Mouse (Mus musculus): ENCODE results near the gene Wnt9a. TPM values are rescaled to one million over a fixed set of nuclear protein-coding genes. Genes with fewer than 3 reads are reported as not detected.

Wnt9a gene
- polyA plus RNA-seq (2015; fragmentation: Nextera tagmentation; extraction: Ambion mirVana): 7.0 and 8.5 TPM in 2 replicates

DNA sequence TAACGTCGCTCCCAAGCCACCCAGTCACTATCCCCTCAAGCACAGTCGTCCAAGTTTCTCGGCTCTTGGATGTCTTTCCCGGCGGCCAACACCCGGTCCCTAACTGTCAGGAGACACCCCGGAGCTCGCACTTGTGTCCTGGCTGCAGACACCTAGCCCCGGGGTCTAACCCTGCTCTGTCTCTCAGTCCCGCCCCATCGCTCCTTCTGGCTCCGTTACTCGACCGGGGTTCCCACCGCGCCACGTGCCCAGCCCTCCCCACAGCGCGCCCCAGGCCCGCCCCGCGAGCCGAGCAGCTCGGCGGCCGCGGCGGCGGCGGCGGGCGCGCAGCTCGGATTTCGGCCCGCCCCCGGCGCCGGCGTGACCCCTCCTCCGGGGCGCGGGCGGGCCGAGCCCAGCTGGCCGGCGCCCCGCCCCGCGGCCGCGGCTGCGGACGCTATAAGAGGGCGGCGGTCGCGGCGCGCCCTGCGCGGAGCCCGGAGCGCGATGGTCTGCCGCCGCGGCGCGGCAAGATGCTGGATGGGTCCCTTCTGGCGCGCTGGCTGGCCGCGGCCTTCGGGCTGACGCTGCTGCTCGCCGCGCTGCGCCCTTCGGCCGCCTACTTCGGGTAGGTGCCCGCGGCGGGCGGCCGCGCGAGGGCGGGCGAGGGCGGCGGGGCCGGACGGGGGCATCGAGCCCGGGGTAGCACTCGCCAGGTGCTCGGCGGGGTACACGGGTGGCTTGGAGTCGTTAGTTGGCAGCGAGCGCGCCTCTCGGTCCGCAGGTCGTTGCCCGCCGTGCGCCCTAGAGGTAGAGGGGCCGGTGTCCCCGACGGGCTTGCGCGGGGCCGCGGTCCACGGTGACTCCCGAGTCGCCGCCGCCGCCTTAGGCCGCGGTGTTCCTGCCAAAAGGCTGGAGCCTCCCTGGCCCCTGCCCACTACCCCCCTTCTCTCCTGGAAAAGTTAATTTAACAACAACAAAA, at the start of gene Wnt9a:
Gene Wnt9a (plus strand): TSS at position 468 of the 961 bp plus-strand sequence.
- WGBS: under 1% methylated on average over 111 of the region's 128 CpGs
- Histone ChIP-seq H3K9ac (peak within 1 kb of the TSS; percentile 60), H3K4me3 (replicated peaks) (peak within 1 kb of the TSS; percentile 72), H3K36me3 (no peaks in the 10 kb centered on the region), H3K4me1 (peaks cover 59% of the 10 kb centered on the region), H3K9me3 (replicated peaks) (no peaks in the 10 kb centered on the region), H3K27ac (replicated peaks) (peak within 1 kb of the TSS; percentile 84), H3K4me2 (replicated peaks) (peak within 1 kb of the TSS; percentile 95), H3K27me3 (peaks cover 47% of the 10 kb centered on the region)
- ATAC-seq (ENCODE audit: insufficient number of reproducible peaks, low FRiP score, low TSS enrichment, low read depth): peak; percentile 79

GRCm38 (mm10) chr11:59259647-59260046, 47.1 kb upstream of the Wnt9a start:
- 87% methylated on average over 7 of the region's 7 CpGs for WGBS
- Histone ChIP-seq H3K36me3 (no peaks in the 10 kb centered on the region), H3K4me2 (replicated peaks) (no peak overlapping the region), H3K4me3 (replicated peaks) (no peak overlapping the region), H3K9ac (no peak overlapping the region), H3K27me3 (peaks cover 19% of the 10 kb centered on the region), H3K4me1 (peaks cover 13% of the 10 kb centered on the region; the same call in 1 of the 2 replicates), H3K27ac (replicated peaks) (no peak overlapping the region), H3K9me3 (replicated peaks) (no peaks in the 10 kb centered on the region)
- ATAC-seq (ENCODE audit: insufficient number of reproducible peaks, low FRiP score, low TSS enrichment, low read depth): no peak

- no peak overlapping the region for H3K27ac ChIP-seq (replicated peaks)
- no peak for ATAC-seq (ENCODE audit: insufficient number of reproducible peaks, low FRiP score, low TSS enrichment, low read depth)
- no peaks in the 10 kb centered on the region for H3K36me3 ChIP-seq
Measured at GRCm38 (mm10) chr11:59260706-59261493, 45.8 kb upstream of the Wnt9a start.

DNA sequence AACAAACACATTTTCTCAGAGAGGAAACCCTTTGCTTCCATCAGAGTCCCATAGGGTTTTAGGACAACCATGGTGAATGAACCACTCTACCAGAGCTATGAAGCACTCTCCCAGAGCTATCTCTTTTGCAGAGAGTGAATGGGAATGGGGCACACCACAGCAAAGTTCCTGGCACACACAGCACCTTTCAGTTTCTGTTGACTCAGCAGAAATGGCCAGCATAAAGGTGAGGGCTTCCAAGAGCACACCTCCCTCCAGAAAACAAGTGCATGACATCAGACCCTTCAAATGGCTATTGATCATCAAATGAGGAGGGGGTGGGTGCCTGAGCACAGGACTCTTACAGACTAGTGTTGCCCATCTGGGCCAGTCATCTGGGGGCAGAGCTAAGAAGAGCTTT, 44.4 kb upstream of the Wnt9a start:
- Histone ChIP-seq H3K36me3 (no peaks in the 10 kb centered on the region), H3K4me2 (replicated peaks) (no peak overlapping the region), H3K9me3 (replicated peaks) (no peaks in the 10 kb centered on the region), H3K4me1 (peaks cover 14% of the 10 kb centered on the region; the same call in 1 of the 2 replicates), H3K9ac (no peak overlapping the region), H3K4me3 (replicated peaks) (no peak overlapping the region), H3K27me3 (peaks cover 43% of the 10 kb centered on the region), H3K27ac (replicated peaks) (no peak overlapping the region)
- ATAC-seq (ENCODE audit: insufficient number of reproducible peaks, low FRiP score, low TSS enrichment, low read depth): no peak

More at GRCm38 (mm10) chr11:59260706-59261493, 45.8 kb upstream of the Wnt9a start:
- no peak overlapping the region for H3K4me3 ChIP-seq (replicated peaks)
- H3K4me2 ChIP-seq (replicated peaks): no peak overlapping the region
- no peaks in the 10 kb centered on the region for H3K9me3 ChIP-seq (replicated peaks)
- peaks cover 14% of the 10 kb centered on the region; the same call in 1 of the 2 replicates for H3K4me1 ChIP-seq
- WGBS: 71% methylated on average over 10 of the region's 10 CpGs
- peaks cover 31% of the 10 kb centered on the region for H3K27me3 ChIP-seq
- H3K9ac ChIP-seq: no peak overlapping the region

DNA sequence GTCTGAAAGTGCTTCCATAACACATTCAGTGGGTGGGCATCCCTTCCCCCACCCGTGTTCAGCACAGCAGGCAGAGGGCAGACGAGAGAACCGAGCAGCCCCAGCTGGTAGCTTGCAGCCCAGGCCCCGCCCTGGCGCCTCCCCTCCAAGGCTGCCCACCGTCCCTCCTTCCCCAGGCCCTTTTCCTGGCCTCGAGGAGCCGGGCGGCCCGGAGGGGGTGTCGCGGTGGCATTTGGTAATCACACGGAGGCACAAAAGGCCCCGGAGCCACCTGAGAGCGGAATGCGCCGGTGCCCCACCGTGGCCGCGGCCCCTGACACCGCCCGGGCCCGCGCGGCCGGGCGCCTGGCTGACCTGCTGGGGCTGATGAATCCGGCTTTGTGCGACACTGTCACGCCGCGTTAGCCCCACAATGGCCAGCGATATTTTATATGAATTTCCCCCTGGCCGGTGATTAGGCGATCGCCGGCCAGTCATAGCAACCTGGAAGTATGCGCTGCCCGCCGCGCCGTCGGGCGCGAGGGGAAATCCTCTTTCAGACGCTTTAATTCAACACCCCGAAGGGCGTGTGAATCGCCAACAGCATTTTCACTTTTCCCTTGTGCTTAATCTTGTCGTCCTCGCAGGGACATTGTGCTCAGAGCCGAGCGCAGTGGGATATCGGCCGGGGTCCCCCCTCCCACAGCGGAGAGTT, 42.7 kb upstream of the Wnt9a start:
- Histone ChIP-seq H3K27me3 (peaks cover 45% of the 10 kb centered on the region), H3K9ac (peak overlapping the region; percentile 55), H3K4me1 (peaks cover 14% of the 10 kb centered on the region; the same call in 1 of the 2 replicates), H3K4me2 (replicated peaks) (peak overlapping the region; percentile 94), H3K27ac (replicated peaks) (no peak overlapping the region), H3K9me3 (replicated peaks) (no peaks in the 10 kb centered on the region), H3K4me3 (replicated peaks) (peak overlapping the region; percentile 59), H3K36me3 (no peaks in the 10 kb centered on the region)
- peak; percentile 84 for ATAC-seq (ENCODE audit: insufficient number of reproducible peaks, low FRiP score, low TSS enrichment, low read depth)
- WGBS: 2% methylated on average over 55 of the region's 56 CpGs

GRCm38 (mm10) chr11:59264593-59264992, 42.1 kb upstream of the Wnt9a start:
- Histone ChIP-seq H3K4me2 (replicated peaks) (peak overlapping the region; percentile 94), H3K9ac (peak overlapping the region; percentile 55), H3K4me3 (replicated peaks) (peak overlapping the region; percentile 59), H3K9me3 (replicated peaks) (no peaks in the 10 kb centered on the region), H3K27ac (replicated peaks) (no peak overlapping the region), H3K27me3 (peaks cover 45% of the 10 kb centered on the region), H3K36me3 (no peaks in the 10 kb centered on the region), H3K4me1 (peaks cover 14% of the 10 kb centered on the region; the same call in 1 of the 2 replicates)
- ATAC-seq (ENCODE audit: insufficient number of reproducible peaks, low FRiP score, low TSS enrichment, low read depth): no peak
- 4% methylated on average over 8 of the region's 8 CpGs for WGBS

DNA sequence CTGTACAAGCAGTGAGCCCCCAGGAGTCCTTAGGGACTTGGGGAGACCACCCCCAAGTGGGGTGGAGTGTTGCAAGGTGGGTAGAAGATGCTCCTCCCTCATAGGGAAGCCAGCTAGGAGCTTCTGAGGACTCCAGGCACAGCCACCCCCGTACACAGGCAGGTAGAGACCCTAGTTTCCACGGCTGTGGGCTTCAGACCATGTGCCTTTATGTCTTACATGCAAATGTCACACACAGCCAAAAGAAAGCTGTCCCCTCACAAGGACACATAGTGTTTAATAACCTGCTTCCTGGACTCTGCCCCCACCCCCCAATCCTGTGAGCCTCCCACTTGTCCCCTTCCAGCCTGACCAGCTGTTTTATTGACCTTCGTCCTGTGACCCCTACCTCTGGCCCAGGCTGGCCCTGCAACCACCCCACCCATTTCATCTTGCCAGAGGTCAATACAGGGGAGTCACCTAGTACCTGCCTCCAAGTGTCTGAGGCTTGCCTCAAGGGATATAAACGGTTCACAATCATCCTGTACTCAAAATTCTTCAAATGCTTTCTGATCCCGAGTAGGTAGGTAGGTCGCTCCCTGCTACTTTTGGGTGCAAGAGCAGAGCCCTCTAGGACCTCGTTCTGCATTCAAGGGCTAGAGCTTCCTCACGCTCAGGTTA, 41.4 kb upstream of the Wnt9a start:
- Histone ChIP-seq H3K36me3 (no peaks in the 10 kb centered on the region), H3K4me2 (replicated peaks) (no peak overlapping the region), H3K4me1 (peaks cover 14% of the 10 kb centered on the region; the same call in 1 of the 2 replicates), H3K4me3 (replicated peaks) (no peak overlapping the region), H3K9ac (no peak overlapping the region), H3K27ac (replicated peaks) (no peak overlapping the region), H3K9me3 (replicated peaks) (no peaks in the 10 kb centered on the region), H3K27me3 (peaks cover 45% of the 10 kb centered on the region)
- 51% methylated on average over 8 of the region's 8 CpGs for WGBS
- ATAC-seq (ENCODE audit: insufficient number of reproducible peaks, low FRiP score, low TSS enrichment, low read depth): no peak; the same call in 1 of the 2 replicates

DNA sequence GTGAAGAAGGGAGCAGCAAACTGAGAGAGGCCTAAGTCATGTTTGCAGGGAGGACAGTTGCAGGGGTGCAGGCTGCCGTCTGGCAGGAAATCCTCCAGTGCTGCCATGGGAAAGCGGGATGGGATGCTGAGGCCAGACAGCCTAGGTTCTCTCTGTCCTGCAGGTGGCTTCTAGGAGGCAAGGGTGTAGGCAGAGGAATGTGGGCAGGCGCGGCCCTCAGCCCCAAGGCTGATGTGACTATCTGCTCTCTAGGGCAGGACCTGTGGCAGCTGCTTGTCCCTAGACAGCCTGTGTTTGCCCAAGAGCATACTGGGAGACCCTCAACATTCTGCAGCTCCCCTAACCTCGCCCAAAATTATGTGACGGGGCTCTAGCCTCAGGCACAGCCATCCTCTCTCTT, 40.0 kb upstream of the Wnt9a start:
- Histone ChIP-seq H3K27me3 (peaks cover 45% of the 10 kb centered on the region), H3K9ac (no peak overlapping the region), H3K4me2 (replicated peaks) (no peak overlapping the region), H3K27ac (replicated peaks) (no peak overlapping the region), H3K9me3 (replicated peaks) (no peaks in the 10 kb centered on the region), H3K36me3 (no peaks in the 10 kb centered on the region), H3K4me3 (replicated peaks) (no peak overlapping the region), H3K4me1 (peaks cover 14% of the 10 kb centered on the region; the same call in 1 of the 2 replicates)
- ATAC-seq (ENCODE audit: insufficient number of reproducible peaks, low FRiP score, low TSS enrichment, low read depth): no peak
- WGBS: 15% methylated on average over 6 of the region's 6 CpGs

GRCm38 (mm10) chr11:59274184-59274583, 32.5 kb upstream of the Wnt9a start:
- no peak for ATAC-seq (ENCODE audit: insufficient number of reproducible peaks, low FRiP score, low TSS enrichment, low read depth)
- no peaks in the 10 kb centered on the region for H3K4me1 ChIP-seq
- WGBS: 61% methylated on average over 3 of the region's 3 CpGs
- no peak overlapping the region for H3K9ac ChIP-seq
- H3K4me2 ChIP-seq (replicated peaks): no peak overlapping the region
- H3K27me3 ChIP-seq: no peaks in the 10 kb centered on the region
- no peaks in the 10 kb centered on the region for H3K9me3 ChIP-seq (replicated peaks)
- no peak overlapping the region for H3K27ac ChIP-seq (replicated peaks)
- no peaks in the 10 kb centered on the region for H3K36me3 ChIP-seq
- H3K4me3 ChIP-seq (replicated peaks): no peak overlapping the region

DNA sequence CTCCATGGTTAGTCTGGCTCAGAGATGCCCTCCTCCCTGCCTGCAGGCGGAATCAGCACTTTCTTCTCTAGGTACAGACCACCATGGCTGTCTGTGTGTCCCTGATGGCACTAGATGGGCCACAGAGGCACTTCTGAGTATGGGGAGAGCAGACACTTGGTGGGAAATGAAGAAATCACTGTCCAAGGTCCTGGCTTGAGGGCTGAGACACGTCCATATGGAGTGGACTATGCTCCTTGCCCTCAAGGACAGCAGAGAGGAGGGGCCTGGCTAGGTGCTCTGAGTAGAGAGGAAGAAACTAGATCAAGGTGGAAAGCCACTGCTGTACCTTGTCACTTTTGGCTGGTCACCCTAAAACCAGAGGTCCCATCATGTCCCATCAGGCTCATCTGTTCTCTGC, 29.9 kb upstream of the Wnt9a start:
- Histone ChIP-seq H3K36me3 (no peaks in the 10 kb centered on the region), H3K27ac (replicated peaks) (no peak overlapping the region), H3K4me2 (replicated peaks) (no peak overlapping the region), H3K4me3 (replicated peaks) (no peak overlapping the region), H3K4me1 (peaks cover under 1% of the 10 kb centered on the region; the same call in 1 of the 2 replicates), H3K9ac (no peak overlapping the region), H3K9me3 (replicated peaks) (no peaks in the 10 kb centered on the region), H3K27me3 (peaks cover 14% of the 10 kb centered on the region)
- ATAC-seq (ENCODE audit: insufficient number of reproducible peaks, low FRiP score, low TSS enrichment, low read depth): no peak
- WGBS: 38% methylated on average over 2 of the region's 2 CpGs

Measured in embryonic facial prominence, embryonic 15.5 days (tissue).